Mouse (Mus musculus) stomach, postnatal 0 days (tissue): ENCODE data around the gene Kif6. TPM values are rescaled to one million over a fixed set of nuclear protein-coding genes. Genes with fewer than 3 reads are reported as not detected.

Experiments
- ATAC-seq: fragments of 200-750 bp; cut with Nextera tagmentation; 2 replicates; pipeline ENCODE4 v1.8.0; 2017; ENCODE audit not compliant: low FRiP score, low TSS enrichment
- DNase-seq: peaks from one replicate; pipeline ENCODE4 v3.0.0-alpha.2; 2016; ENCODE audit warnings: low spot score
- H3K27ac ChIP-seq: fragments of 300-500 bp; sonication (generic); replicated peaks from 2 replicates; pipeline ENCODE4 v1.5.1; 2014; ENCODE audit warnings: mild to moderate bottlenecking, control low read depth
- H3K27me3 ChIP-seq: fragments of 300-500 bp; sonication (generic); 2 replicates; pipeline ENCODE4 v1.6.1; 2014; ENCODE audit warnings: low read length; ENCODE audit not compliant: control insufficient read depth, insufficient read depth
- H3K36me3 ChIP-seq: fragments of 300-500 bp; sonication (generic); 2 replicates; pipeline ENCODE4 v1.6.1; 2014; ENCODE audit warnings: low read length, mixed read lengths; ENCODE audit not compliant: control insufficient read depth, insufficient read depth
- H3K4me1 ChIP-seq: fragments of 300-500 bp; sonication (generic); replicated peaks from 2 replicates; pipeline ENCODE4 v1.6.1; 2014; ENCODE audit warnings: antibody characterized with exemption; ENCODE audit not compliant: control insufficient read depth, insufficient read depth
- H3K4me2 ChIP-seq: fragments of 300-500 bp; sonication (generic); replicated peaks from 2 replicates; pipeline ENCODE4 v1.6.1; 2014; ENCODE audit warnings: low read depth, mild to moderate bottlenecking, control low read depth, moderate library complexity
- H3K4me3 ChIP-seq: fragments of 300-500 bp; sonication (generic); 2 replicates; pipeline ENCODE4 v1.5.1; 2014; ENCODE audit warnings: low read depth, low read length, control low read depth
- H3K9ac ChIP-seq: fragments of 300-500 bp; sonication (generic); 2 replicates; pipeline ENCODE4 v1.6.1; 2014; ENCODE audit warnings: mild to moderate bottlenecking, low read length, control low read depth, mixed read lengths
- H3K9me3 ChIP-seq: fragments of 300-500 bp; sonication (generic); 2 replicates; pipeline ENCODE4 v1.6.1; 2016; ENCODE audit warnings: low read length; ENCODE audit not compliant: control insufficient read depth
- CTCF ChIP-seq: IDR thresholded peaks from 2 replicates; pipeline ENCODE4 v1.5.1; 2016; ENCODE audit warnings: antibody characterized with exemption, low read depth, mild to moderate bottlenecking, moderate library complexity
- EP300 ChIP-seq: optimal IDR thresholded peaks from 2 replicates; pipeline ENCODE3; 2016; ENCODE audit warnings: antibody characterized with exemption
- WGBS: fragments of 180-500 bp; shearing (Covaris S2); extraction: QIAGEN DNeasy Blood & Tissue Kit; methylation state at CpG from one replicate; pipeline ENCODE4 v1.1.7; 2014; 5-methylcytosine and 5-hydroxymethylcytosine counted together
- polyA plus RNA-seq: library from polyadenylated mRNA; unstranded; fragments of >200 nt; fragmentation: Nextera tagmentation; extraction: Ambion mirVana; gene quantifications from 2 replicates; pipeline ENCODE4 v1.2.1, GENCODE M21; 2015

Kif6 gene
- polyA plus RNA-seq, 1 experiment from 2014 or later = 0.85 TPM

DNA sequence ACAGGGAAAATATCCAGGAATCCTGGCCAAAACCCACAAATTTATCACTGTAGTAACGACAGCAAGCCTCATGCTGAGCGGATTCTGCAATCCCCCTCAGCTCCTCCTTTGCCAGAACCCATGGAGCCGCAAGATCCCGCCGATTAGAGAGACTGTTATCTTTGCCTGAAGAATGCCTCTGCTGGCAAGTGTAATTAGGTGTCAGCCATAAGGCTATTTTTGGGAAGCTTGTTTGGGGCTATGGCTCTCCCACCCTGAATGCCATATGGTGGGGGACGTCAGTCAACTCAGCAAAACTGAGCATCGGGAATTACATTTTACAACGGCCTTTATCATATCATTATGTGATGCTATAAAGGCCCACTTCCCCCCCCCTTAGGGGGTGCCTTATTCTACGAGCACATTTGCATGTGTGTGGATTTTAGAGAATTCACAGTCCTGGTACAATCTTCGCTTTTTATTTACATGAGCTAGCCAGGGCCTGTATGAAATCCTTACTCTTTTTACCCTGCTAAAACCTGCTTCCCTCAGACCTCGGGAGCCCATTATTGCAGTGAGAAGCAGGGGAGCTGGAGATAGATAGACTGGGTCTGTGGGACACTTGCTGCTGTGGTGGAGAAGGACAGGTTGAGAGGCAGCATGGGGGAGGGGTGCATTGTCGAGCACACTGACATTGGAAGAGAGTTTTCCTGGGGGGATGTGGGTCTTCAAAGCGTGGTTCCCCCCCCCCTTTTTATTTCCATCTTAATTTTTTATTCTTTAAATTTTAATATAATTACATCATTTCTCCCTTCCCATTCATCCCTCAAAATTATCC, 252.6 kb downstream of the Kif6 start:
- no peaks in the 10 kb centered on the region; the same call in 1 of the 2 replicates for H3K27me3 ChIP-seq
- DNase-seq (no peak), ATAC-seq (no peak)
- no peak for TF ChIP-seq EP300
- no peak for TF ChIP-seq CTCF
- no peak overlapping the region for H3K4me2 ChIP-seq
- WGBS = 30% methylated on average over 13 of the region's 13 CpGs
- no peak overlapping the region for H3K27ac ChIP-seq
- no peak overlapping the region for H3K4me3 ChIP-seq
- H3K36me3 ChIP-seq = no peaks in the 10 kb centered on the region
- H3K9me3 ChIP-seq = no peaks in the 10 kb centered on the region
- no peaks in the 10 kb centered on the region; the same call in 1 of the 2 replicates for H3K4me1 ChIP-seq
- H3K9ac ChIP-seq = no peak overlapping the region; the same call in 1 of the 2 replicates

DNA sequence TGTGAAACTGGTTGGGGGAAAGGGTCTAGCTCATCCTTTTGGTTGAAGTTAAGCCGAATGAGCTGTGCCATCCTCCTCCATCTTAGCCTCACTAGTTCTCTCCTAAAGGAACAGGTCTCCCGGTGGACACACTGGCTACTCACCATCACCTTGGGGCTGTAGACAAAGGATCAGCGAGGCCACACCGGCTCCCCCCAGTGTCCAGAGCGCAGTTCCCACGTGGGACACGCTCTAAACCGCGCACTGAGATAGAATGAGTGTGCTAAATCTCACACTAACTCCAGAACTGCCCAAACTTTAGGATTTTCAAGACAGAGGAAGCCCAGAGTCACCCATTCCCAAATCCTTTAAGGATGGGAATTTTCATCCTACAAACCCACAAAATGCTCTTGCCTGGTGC, 254.3 kb downstream of the Kif6 start:
- 85% methylated on average over 9 of the region's 9 CpGs for WGBS
- DNase-seq (no peak), ATAC-seq (no peak)
- H3K4me1 ChIP-seq = no peaks in the 10 kb centered on the region; the same call in 1 of the 2 replicates
- no peaks in the 10 kb centered on the region; the same call in 1 of the 2 replicates for H3K27me3 ChIP-seq
- TF ChIP-seq CTCF (no peak), EP300 (no peak)
- H3K4me2 ChIP-seq = no peak overlapping the region
- H3K9me3 ChIP-seq = no peaks in the 10 kb centered on the region
- H3K9ac ChIP-seq = no peak overlapping the region
- no peaks in the 10 kb centered on the region for H3K36me3 ChIP-seq
- no peak overlapping the region for H3K27ac ChIP-seq
- H3K4me3 ChIP-seq = no peak overlapping the region

DNA sequence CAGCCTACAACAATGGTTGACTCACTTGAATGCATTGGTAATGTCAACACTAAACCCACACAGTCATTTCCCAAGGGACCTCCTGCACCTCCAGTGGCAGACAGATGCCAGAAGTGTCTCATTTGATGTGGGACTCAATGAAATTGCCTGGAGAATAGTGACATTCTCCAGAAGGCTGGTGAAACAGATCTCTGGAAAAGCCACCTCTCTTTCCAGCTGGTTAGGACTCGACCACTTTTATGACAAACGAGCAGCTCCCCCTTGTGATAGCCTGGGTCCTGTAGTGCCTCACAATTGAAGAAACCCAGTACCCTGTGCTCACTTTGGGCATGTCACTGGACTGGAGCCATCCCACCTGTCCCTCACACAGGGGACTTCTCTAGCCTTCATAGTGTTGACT, 257.4 kb downstream of the Kif6 start:
- TF ChIP-seq CTCF = peak; percentile 68
- no peak for TF ChIP-seq EP300
- ATAC-seq = 0 out of 2 replicates have a peak, but pooled peaks have one; percentile 24
- no peaks in the 10 kb centered on the region for H3K36me3 ChIP-seq
- no peak for DNase-seq
- H3K27me3 ChIP-seq = no peaks in the 10 kb centered on the region; the same call in 1 of the 2 replicates
- H3K27ac ChIP-seq = no peak overlapping the region
- no peaks in the 10 kb centered on the region for H3K4me1 ChIP-seq
- WGBS = 24% methylated on average over 2 of the region's 2 CpGs
- no peak overlapping the region for H3K4me2 ChIP-seq
- H3K9me3 ChIP-seq = no peaks in the 10 kb centered on the region
- no peak overlapping the region for H3K9ac ChIP-seq
- no peak overlapping the region for H3K4me3 ChIP-seq

DNA sequence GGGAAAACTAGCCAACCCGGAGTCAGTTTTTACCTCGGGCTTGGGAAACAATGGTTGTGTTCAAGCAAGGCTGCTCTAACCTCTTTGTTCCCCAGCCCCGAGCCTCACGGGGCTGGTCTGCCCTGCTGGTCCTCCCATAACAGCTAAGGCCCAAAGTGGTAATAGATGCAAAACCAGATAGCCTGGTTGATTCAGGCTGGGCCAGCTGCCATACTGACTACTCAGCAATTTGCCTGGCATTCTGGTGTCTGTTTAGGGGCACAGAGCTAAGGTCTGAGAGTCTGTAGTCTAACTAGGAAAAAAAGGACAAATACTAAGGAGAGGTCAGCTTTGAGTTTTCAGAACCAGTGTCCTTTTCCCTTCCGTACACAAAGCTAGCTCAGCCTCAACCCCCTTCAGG, 259.8 kb downstream of the Kif6 start:
- Histone ChIP-seq H3K27me3 (no peaks in the 10 kb centered on the region; the same call in 1 of the 2 replicates), H3K4me2 (no peak overlapping the region), H3K4me3 (no peak overlapping the region), H3K36me3 (no peaks in the 10 kb centered on the region), H3K27ac (no peak overlapping the region), H3K9me3 (no peaks in the 10 kb centered on the region), H3K4me1 (no peaks in the 10 kb centered on the region), H3K9ac (no peak overlapping the region)
- TF ChIP-seq CTCF (no peak), EP300 (no peak)
- 66% methylated on average over 5 of the region's 5 CpGs for WGBS
- DNase-seq (no peak), ATAC-seq (no peak)

DNA sequence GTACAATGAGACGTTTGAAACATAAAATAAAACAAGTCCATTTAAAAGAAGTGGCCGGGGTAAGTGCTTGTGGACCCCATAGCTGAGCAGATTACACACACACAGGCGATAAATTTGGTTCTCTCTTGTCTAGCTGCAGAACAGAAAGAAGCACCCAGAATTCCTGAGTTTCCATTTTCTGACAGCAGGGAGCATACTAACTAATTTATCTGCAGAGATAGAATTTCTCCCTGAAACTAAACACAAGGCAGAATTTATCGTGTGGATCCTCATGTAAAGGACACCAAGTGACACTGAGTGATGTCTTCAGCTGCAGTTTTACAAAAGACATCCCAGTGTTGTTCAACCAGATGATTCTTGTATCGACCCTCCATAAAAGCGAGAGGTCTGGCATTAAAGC, 260.5 kb downstream of the Kif6 start:
- Histone ChIP-seq H3K27me3 (no peaks in the 10 kb centered on the region; the same call in 1 of the 2 replicates), H3K36me3 (no peaks in the 10 kb centered on the region), H3K9me3 (no peaks in the 10 kb centered on the region), H3K27ac (no peak overlapping the region), H3K4me3 (no peak overlapping the region), H3K9ac (no peak overlapping the region), H3K4me2 (no peak overlapping the region), H3K4me1 (no peaks in the 10 kb centered on the region)
- no peak for DNase-seq
- 46% methylated on average over 6 of the region's 6 CpGs for WGBS
- no peak for ATAC-seq
- TF ChIP-seq EP300 = no peak
- TF ChIP-seq CTCF = peak; percentile 32; the same call in 1 of the 2 replicates

DNA sequence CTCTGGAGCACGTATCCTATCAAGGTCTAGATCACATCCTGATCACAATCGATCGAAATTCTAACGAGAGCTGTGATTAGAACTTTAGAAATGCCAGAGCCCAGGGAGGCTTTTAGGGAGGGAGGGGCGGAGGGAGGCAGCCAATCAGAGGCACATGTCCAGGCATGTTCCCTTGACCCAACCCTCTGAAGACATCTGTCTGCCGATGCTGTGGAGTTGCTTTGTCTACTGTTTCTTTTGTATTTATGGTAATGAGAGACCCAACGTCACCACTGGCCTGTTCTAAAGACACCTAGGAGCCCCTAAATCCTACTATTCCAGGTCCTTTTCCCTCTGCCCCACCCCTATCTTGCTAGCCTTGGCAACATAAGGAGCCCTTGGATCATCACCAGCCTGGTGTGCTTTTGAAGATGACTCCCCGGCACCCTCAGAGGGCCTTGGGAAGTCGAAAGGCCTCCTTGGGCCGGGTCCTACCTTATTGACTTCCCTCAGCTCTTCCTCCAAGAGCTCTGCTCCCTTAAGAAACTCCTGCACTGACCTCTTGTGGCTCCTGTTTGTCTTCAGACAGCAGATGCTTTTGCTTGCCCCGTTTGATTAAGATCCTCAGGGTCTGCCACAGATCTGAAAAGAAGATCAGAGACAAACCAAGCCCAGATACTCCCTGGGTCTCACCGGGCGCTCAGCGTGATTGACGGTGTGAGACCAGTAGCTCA, 261.2 kb downstream of the Kif6 start:
- H3K4me3 ChIP-seq = no peak overlapping the region
- no peaks in the 10 kb centered on the region for H3K36me3 ChIP-seq
- TF ChIP-seq CTCF (peak; percentile 59), EP300 (no peak)
- WGBS = 53% methylated on average over 15 of the region's 15 CpGs
- H3K4me2 ChIP-seq = no peak overlapping the region
- no peaks in the 10 kb centered on the region for H3K4me1 ChIP-seq
- no peaks in the 10 kb centered on the region for H3K9me3 ChIP-seq
- H3K27ac ChIP-seq = no peak overlapping the region
- DNase-seq (no peak), ATAC-seq (no peak)
- H3K9ac ChIP-seq = no peak overlapping the region
- H3K27me3 ChIP-seq = no peaks in the 10 kb centered on the region; the same call in 1 of the 2 replicates
